Mouse (Mus musculus): ENCODE results near the gene Cnbp. TPM values are rescaled to one million over a fixed set of nuclear protein-coding genes. Genes with fewer than 3 reads are reported as not detected.

Gene Cnbp
- 991 and 1,100 TPM in 2 replicates for polyA plus RNA-seq (2015; fragmentation: Nextera tagmentation; extraction: Ambion mirVana)

DNA sequence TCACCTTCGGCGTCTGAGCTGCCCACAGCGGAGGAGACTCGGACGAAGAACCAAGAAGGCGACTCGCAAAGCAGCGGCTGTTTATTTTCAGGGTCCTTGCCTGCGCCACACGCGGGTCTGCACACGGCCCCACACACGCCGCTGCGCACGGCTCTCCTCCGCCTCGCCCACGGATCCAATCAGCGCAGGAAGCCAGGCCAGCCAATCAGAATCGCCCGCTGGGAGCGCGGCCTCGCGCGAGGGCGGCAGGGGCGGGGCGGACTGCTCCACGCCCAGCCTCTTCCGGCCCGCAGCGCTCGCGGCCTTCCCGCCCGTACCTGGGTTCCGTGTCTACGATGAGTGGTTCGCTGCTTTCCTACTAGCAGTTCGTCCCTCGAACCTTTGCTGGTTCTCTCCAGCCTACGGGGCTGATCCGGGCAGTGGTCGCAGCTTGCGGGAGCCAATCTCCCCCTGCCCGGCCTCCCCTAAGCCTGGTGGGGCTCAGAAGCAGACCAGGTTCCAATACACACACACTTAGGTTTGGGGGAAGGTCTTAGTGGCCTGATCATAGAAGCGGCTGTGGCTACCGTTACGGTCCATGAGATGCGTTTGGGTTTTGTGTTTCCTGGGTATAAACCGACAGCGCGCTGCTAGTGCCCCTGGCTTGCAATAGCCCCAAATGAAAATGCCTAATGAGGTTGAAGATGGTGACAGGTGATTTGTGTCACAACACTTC, at the start of gene Cnbp:
TSS of gene Cnbp (minus strand) at position 207 of the 715 bp plus-strand sequence.
- Histone ChIP-seq H3K4me3 (replicated peaks) (peak within 1 kb of the TSS; percentile 99), H3K4me1 (replicated peaks) (peaks cover 11% of the 10 kb centered on the region; the same call in 1 of the 2 replicates), H3K27ac (peak within 1 kb of the TSS; percentile 94), H3K27me3 (replicated peaks) (no peaks in the 10 kb centered on the region), H3K4me2 (replicated peaks) (peak within 1 kb of the TSS; percentile 64), H3K9me3 (no peaks in the 10 kb centered on the region), H3K9ac (peak within 1 kb of the TSS; percentile 100), H3K36me3 (no peaks in the 10 kb centered on the region)
- ATAC-seq = peak; percentile 99
- under 1% methylated on average over 55 of the region's 55 CpGs for WGBS

DNA sequence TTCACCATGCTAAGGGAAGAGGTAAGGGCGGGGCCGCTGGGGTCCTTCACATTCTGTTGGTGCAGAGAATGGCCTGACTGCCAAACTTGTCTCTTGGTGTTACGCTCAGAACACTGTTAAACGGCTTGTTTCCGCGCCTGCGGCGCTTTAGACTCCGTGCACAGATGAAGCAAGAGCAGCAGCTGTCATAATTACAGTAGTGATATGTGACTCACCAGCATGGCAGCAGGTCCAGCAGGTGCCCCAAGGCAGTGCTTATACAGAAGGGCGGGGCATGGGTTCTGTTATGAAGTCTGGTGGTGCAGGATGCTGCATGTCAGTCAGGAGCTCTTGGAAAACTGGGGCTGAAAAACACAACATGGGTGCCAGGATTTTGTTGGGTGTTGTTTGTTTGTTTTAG, 47.1 kb upstream of the Cnbp start:
- H3K9ac ChIP-seq = no peak overlapping the region

DNA sequence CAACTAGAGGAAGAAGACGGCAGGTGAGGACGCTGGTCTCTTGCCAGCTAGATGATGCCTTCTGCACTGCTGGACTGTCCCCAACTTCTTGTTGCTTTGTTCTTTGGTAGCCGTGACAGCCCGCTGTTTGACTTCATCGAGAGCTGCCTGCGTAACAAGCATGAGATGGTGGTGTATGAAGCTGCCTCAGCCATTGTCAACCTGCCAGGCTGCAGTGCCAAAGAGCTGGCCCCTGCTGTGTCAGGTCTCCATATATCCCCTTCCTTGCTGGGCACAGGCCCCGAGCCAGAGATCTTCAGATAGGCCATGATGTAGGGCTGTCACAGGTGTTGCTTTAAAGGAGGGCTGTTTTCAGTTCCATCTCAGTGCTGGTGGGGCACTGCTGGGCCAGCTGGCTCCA, 43.0 kb upstream of the Cnbp start:
- ATAC-seq = no peak
- Histone ChIP-seq H3K4me2 (replicated peaks) (no peak overlapping the region), H3K9me3 (no peaks in the 10 kb centered on the region), H3K4me1 (replicated peaks) (peaks cover 1% of the 10 kb centered on the region), H3K27ac (no peak overlapping the region), H3K27me3 (replicated peaks) (no peaks in the 10 kb centered on the region), H3K4me3 (replicated peaks) (no peak overlapping the region), H3K36me3 (peaks cover 78% of the 10 kb centered on the region), H3K9ac (no peak overlapping the region)
- 92% methylated on average over 7 of the region's 7 CpGs for WGBS

More for the DNA sequence above, 47.1 kb upstream of the Cnbp start:
- Histone ChIP-seq H3K27ac (no peak overlapping the region), H3K4me2 (replicated peaks) (no peak overlapping the region), H3K4me3 (replicated peaks) (no peak overlapping the region), H3K4me1 (replicated peaks) (no peaks in the 10 kb centered on the region), H3K9me3 (no peaks in the 10 kb centered on the region), H3K27me3 (replicated peaks) (no peaks in the 10 kb centered on the region), H3K36me3 (peaks cover 76% of the 10 kb centered on the region)
- ATAC-seq = peak; percentile 92
- 73% methylated on average over 10 of the region's 10 CpGs for WGBS

DNA sequence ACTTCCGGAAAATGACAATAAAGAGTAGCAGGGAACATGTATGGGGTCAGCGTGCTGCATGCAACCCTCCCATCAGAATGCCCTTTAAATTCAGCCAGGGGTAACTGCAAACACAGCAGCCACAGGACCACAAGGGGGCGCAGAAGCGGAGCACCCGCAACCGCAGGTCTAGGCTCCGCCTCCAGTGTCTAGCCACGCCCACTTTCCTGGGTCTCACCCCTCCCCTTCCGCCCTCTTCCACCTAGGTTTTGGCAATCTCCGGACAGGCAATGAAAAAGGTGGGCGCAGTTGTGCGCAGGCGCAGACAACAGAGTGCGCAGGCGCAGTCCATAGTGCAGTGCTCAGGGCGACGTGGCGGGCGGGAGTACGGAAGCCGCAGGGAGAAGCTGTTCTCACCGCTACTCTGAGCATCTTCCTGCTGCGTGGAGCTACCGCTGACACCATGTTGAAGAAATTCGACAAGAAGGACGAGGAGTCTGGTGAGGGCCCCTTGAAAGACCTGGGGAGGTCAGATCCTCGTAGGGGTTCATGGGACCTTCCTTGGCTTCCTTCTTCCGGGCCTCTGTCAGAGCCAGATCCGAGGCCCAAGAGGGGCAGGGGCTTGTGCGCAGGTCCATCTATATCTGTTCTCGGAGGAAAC, 36.8 kb upstream of the Cnbp start, which contains the start of gene Copg1:
TSS of gene Copg1 (plus strand) at position 221 of the 640 bp plus-strand sequence.
- H3K4me1 ChIP-seq (replicated peaks) = peaks cover 12% of the 10 kb centered on the region
- H3K27ac ChIP-seq = peak within 1 kb of the TSS; percentile 89
- H3K9ac ChIP-seq = peak within 1 kb of the TSS; percentile 87
- H3K4me3 ChIP-seq (replicated peaks) = peak within 1 kb of the TSS; percentile 76
- ATAC-seq = peak; percentile 97
- no peaks in the 10 kb centered on the region for H3K9me3 ChIP-seq
- WGBS = under 1% methylated on average over 31 of the region's 31 CpGs
- peaks cover 24% of the 10 kb centered on the region for H3K36me3 ChIP-seq
- no peaks in the 10 kb centered on the region for H3K27me3 ChIP-seq (replicated peaks)
- peak within 1 kb of the TSS; percentile 66 for H3K4me2 ChIP-seq (replicated peaks)

DNA sequence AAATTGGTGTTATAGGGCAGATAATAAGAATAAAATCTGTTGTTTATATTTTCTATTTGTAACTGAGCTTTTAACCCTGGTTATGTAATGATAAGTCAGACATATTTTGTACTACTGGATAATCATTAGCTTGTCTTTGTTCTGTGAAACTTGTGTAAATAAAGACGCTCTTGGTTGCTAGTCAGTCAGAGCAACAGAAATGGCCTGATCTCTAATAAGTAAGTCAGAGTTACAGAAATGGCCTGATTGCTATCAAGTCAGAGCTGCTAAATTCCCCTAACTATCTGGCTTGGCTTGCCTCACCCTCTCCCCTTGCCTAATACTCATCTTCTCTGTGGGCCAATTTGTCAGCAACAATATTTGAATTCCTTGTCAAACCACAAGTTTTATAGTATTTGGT, 35.8 kb upstream of the Cnbp start:
- 53% methylated on average over 1 of the region's 1 CpGs for WGBS

DNA sequence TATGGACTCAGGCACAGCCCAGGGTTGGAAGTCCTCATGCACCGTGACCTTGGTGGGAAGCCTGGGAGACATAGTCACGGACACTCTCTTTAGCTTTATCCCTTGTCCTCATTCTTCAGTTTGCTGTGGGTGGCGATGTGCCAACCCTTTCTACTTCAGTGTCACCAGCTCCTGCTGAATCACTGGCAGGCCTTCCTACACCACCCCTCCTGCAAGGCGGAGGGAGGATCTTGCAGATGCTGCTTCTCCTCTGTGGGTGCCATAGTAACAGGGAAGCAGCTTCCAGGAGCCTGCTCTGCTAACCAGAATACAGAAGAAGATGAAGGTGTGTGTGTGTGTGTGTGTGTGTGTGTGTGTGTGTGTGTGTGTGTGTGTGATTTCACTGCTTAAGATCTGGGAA, 31.9 kb upstream of the Cnbp start:
- H3K4me2 ChIP-seq (replicated peaks) = no peak overlapping the region
- H3K27me3 ChIP-seq (replicated peaks) = no peaks in the 10 kb centered on the region
- no peak overlapping the region for H3K9ac ChIP-seq
- H3K36me3 ChIP-seq = no peaks in the 10 kb centered on the region
- no peak overlapping the region for H3K4me3 ChIP-seq (replicated peaks)
- 70% methylated on average over 4 of the region's 4 CpGs for WGBS
- no peaks in the 10 kb centered on the region for H3K9me3 ChIP-seq
- no peak overlapping the region for H3K27ac ChIP-seq
- no peak for ATAC-seq
- peaks cover 5% of the 10 kb centered on the region; the same call in 1 of the 2 replicates for H3K4me1 ChIP-seq (replicated peaks)

More for the DNA sequence above, 35.8 kb upstream of the Cnbp start:
- no peak for ATAC-seq
- H3K27me3 ChIP-seq (replicated peaks) = no peaks in the 10 kb centered on the region
- H3K27ac ChIP-seq = no peak overlapping the region
- H3K36me3 ChIP-seq = peaks cover 14% of the 10 kb centered on the region
- H3K4me3 ChIP-seq (replicated peaks) = no peak overlapping the region
- H3K4me2 ChIP-seq (replicated peaks) = no peak overlapping the region
- no peak overlapping the region for H3K9ac ChIP-seq
- H3K9me3 ChIP-seq = no peaks in the 10 kb centered on the region
- H3K4me1 ChIP-seq (replicated peaks) = peaks cover 12% of the 10 kb centered on the region

DNA sequence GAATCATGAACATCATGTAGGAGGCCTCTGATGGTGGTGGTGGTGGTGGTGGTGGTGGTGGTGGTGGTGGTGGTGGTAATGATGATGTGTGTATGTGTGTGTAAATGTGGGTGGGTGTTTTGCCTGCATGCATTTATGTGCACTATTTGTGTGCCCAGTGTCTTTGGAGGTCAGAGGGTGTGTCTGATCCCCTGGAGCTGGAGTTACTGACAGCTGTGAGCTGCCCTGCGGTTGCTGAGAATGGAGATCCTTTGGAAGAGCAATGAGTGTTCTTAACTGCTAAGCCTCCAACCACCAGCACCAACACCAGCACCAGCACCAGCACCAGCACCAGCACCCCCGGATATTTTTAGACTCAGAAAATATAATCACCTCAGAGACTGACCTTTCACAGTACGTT, 31.3 kb upstream of the Cnbp start:
- 74% methylated on average over 3 of the region's 3 CpGs for WGBS
- no peak for ATAC-seq
- H3K9me3 ChIP-seq = no peaks in the 10 kb centered on the region
- no peaks in the 10 kb centered on the region for H3K36me3 ChIP-seq
- H3K27ac ChIP-seq = no peak overlapping the region
- H3K9ac ChIP-seq = no peak overlapping the region
- no peak overlapping the region for H3K4me3 ChIP-seq (replicated peaks)
- H3K4me2 ChIP-seq (replicated peaks) = no peak overlapping the region
- H3K4me1 ChIP-seq (replicated peaks) = peaks cover 1% of the 10 kb centered on the region; the same call in 1 of the 2 replicates
- no peaks in the 10 kb centered on the region for H3K27me3 ChIP-seq (replicated peaks)

DNA sequence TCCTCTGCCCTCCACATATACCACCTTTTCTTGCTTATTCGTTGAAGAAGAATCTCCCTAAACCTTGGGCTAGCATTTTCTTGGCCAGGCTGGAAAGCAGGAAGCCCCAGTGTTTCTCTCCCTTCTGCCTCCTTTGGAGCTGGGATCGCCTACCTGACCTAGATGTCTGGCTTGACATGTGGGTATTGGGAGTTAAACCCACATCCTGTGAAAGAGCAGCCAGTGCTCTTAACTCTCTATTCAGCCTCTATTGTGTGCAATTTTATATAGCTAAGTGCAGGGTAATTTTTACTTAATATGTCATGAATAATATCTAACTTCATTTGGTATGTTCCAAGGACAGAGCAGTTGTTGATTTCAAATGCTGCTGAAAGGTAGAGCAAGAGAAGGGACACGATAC, 28.7 kb upstream of the Cnbp start:
- Histone ChIP-seq H3K36me3 (no peaks in the 10 kb centered on the region), H3K27me3 (replicated peaks) (no peaks in the 10 kb centered on the region), H3K4me1 (replicated peaks) (peaks cover 3% of the 10 kb centered on the region), H3K9me3 (no peaks in the 10 kb centered on the region), H3K4me2 (replicated peaks) (no peak overlapping the region), H3K9ac (no peak overlapping the region), H3K27ac (no peak overlapping the region), H3K4me3 (replicated peaks) (no peak overlapping the region)
- ATAC-seq = no peak
- 74% methylated on average over 3 of the region's 3 CpGs for WGBS

DNA sequence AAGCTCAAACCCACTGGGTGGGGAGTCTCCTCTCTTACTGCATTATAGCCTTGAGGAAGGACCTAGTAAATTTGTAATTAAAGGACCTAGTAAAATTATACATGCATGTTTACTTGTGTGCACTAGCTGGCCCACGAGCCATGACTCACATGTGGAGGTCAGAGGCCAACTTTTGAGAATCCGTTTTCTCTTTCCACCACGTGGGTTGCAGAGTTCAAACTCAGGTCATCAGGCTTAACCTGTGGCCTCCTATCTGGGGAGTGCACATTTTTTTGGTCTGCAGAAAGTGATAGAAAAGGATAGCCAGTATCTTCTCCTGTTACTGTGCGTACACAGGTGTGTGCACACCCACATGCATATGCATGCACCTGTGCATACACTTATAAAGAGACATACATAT, 28.1 kb upstream of the Cnbp start:
- Histone ChIP-seq H3K9ac (no peak overlapping the region), H3K4me2 (replicated peaks) (no peak overlapping the region), H3K36me3 (no peaks in the 10 kb centered on the region), H3K27ac (no peak overlapping the region), H3K4me1 (replicated peaks) (peaks cover 3% of the 10 kb centered on the region), H3K9me3 (no peaks in the 10 kb centered on the region), H3K4me3 (replicated peaks) (no peak overlapping the region), H3K27me3 (replicated peaks) (no peaks in the 10 kb centered on the region)
- WGBS = 22% methylated on average over 4 of the region's 4 CpGs
- no peak for ATAC-seq

DNA sequence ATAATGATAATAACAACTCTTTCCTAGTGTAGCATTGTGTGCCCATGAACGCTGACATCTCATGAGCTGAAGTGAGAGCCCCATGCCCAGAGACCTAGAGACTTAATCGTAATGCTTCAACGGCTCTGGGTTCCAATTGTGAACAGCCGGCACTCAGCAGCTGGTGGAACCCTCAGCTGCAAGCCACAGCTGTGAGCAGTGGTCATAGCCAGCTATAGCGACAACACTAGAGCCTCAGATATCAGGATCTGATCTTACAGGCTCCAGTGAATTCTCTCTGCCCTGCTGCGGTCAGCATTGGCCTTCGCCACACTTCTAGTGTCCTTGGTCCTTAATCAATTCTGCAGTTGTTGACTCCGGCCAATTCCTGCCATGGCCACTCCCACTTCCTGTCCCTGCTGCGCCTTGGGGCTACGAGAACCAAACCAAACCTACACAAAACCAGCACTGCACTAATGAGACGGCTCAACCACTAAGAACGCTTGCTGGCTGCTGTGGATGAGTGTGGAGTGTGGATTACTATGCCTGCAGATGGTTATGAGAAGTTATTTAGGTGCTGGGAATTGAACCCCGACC, 25.2 kb upstream of the Cnbp start:
- Histone ChIP-seq H3K36me3 (no peaks in the 10 kb centered on the region), H3K9ac (no peak overlapping the region), H3K4me3 (replicated peaks) (no peak overlapping the region), H3K4me2 (replicated peaks) (no peak overlapping the region), H3K27ac (0 out of 2 replicates have a peak overlapping the region, but pooled peaks have one; percentile 27), H3K4me1 (replicated peaks) (peaks cover 3% of the 10 kb centered on the region), H3K27me3 (replicated peaks) (no peaks in the 10 kb centered on the region), H3K9me3 (no peaks in the 10 kb centered on the region)
- 72% methylated on average over 13 of the region's 13 CpGs for WGBS
- ATAC-seq = 0 out of 2 replicates have a peak, but pooled peaks have one; percentile 15

DNA sequence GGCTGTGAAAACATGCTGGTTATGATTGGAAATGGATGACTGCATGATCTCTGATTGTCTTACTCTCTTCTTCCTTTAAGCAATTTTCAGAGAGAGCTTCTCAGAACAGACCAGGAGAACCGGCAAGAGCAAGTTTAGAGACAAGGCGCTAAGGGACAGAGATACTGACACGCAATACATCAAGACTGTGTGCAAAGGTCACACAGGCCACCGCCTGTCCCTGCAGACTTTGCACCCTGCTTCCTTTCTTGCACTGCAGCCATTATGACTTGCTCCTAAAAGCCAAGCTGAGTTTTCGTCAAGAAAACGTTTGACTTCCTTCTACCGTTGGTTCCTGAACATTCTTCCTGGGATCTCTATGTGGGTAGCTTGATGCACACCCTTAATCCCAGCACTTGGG, 24.7 kb upstream of the Cnbp start:
- ATAC-seq = peak; percentile 85
- H3K4me3 ChIP-seq (replicated peaks) = no peak overlapping the region
- H3K9ac ChIP-seq = no peak overlapping the region
- H3K4me2 ChIP-seq (replicated peaks) = no peak overlapping the region
- WGBS = 65% methylated on average over 7 of the region's 7 CpGs
- H3K4me1 ChIP-seq (replicated peaks) = peaks cover 3% of the 10 kb centered on the region
- H3K36me3 ChIP-seq = no peaks in the 10 kb centered on the region
- no peaks in the 10 kb centered on the region for H3K9me3 ChIP-seq
- no peaks in the 10 kb centered on the region for H3K27me3 ChIP-seq (replicated peaks)
- H3K27ac ChIP-seq = peak overlapping the region; percentile 57; the same call in 1 of the 2 replicates

DNA sequence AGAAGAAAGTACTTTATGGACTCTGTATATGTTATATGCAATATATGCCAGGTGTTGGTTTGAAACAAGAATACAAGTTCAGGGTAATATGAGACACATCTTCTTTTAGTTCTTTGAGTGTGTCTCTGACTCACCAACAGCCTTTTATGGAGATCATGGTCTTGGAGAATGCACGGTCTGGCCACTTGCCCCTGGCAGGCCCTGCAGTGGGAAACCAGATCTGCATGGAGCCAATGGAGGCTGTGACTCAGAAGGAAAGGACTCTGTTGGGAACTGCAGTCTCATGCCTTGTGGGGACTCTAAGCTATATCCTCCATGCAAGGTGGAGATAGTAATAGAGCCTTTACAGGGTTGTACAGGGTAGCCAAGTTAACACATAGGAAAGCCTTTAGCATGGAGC, 24.2 kb upstream of the Cnbp start:
- 59% methylated on average over 1 of the region's 1 CpGs for WGBS
- H3K36me3 ChIP-seq = no peaks in the 10 kb centered on the region
- H3K4me3 ChIP-seq (replicated peaks) = no peak overlapping the region
- H3K9ac ChIP-seq = no peak overlapping the region
- no peak overlapping the region for H3K4me2 ChIP-seq (replicated peaks)
- peak overlapping the region; percentile 57; the same call in 1 of the 2 replicates for H3K27ac ChIP-seq
- no peaks in the 10 kb centered on the region for H3K9me3 ChIP-seq
- ATAC-seq = 0 out of 2 replicates have a peak, but pooled peaks have one; percentile 5
- no peaks in the 10 kb centered on the region for H3K27me3 ChIP-seq (replicated peaks)
- peaks cover 3% of the 10 kb centered on the region for H3K4me1 ChIP-seq (replicated peaks)

All from intestine, embryonic 15.5 days (tissue).